Mouse (Mus musculus): Measurements from ENCODE around the gene Apol11b. TPM values are rescaled to one million over a fixed set of nuclear protein-coding genes. Genes with fewer than 3 reads are reported as not detected.

Apol11b gene
- polyA plus RNA-seq (2014; fragmentation: Illumina TruSeq; extraction: RNeasy Lipid Tissue Mini Kit (QIAGEN cat#74804); ENCODE audit: low read depth, low replicate concordance) = not detected

GRCm38 (mm10) chr15:77643176-77643575, at the start of gene Apol11b:
Gene Apol11b (minus strand): TSS chr15:77643286.

GRCm38 (mm10) chr15:77598958-77599357, 44.1 kb downstream of the Apol11b start, which contains the start of gene Gm36245:
Gene Gm36245 (plus strand): TSS chr15:77599258.

GRCm38 (mm10) chr15:77595961-77596360, 47.1 kb downstream of the Apol11b start, which contains the start of gene Apol10b:
Gene Apol10b (minus strand): TSS chr15:77596125.

Other genes starting within 250 kb of the Apol11b start
- gene Apol7a, start 244.2 kb downstream of the Apol11b start, polyA plus RNA-seq (2014; fragmentation: Illumina TruSeq; extraction: RNeasy Lipid Tissue Mini Kit (QIAGEN cat#74804); ENCODE audit: low read depth, low replicate concordance) = 31.7 TPM
- 1.4 TPM for gene Apol9a, start 232.2 kb downstream of the Apol11b start, polyA plus RNA-seq (2014; fragmentation: Illumina TruSeq; extraction: RNeasy Lipid Tissue Mini Kit (QIAGEN cat#74804); ENCODE audit: low read depth, low replicate concordance)
- not detected for gene Apol7b, start 195.8 kb downstream of the Apol11b start, polyA plus RNA-seq (2014; fragmentation: Illumina TruSeq; extraction: RNeasy Lipid Tissue Mini Kit (QIAGEN cat#74804); ENCODE audit: low read depth, low replicate concordance)
- 114 TPM for gene Apol10a, start 166.2 kb downstream of the Apol11b start, polyA plus RNA-seq (2014; fragmentation: Illumina TruSeq; extraction: RNeasy Lipid Tissue Mini Kit (QIAGEN cat#74804); ENCODE audit: low read depth, low replicate concordance)
- 0.32 TPM for gene Apol11a, start 135.0 kb downstream of the Apol11b start, polyA plus RNA-seq (2014; fragmentation: Illumina TruSeq; extraction: RNeasy Lipid Tissue Mini Kit (QIAGEN cat#74804); ENCODE audit: low read depth, low replicate concordance)
- gene Apol7c, start 110.0 kb downstream of the Apol11b start, polyA plus RNA-seq (2014; fragmentation: Illumina TruSeq; extraction: RNeasy Lipid Tissue Mini Kit (QIAGEN cat#74804); ENCODE audit: low read depth, low replicate concordance) = 9.3 TPM
- gene 1700025B11Rik, start 81.4 kb downstream of the Apol11b start, polyA plus RNA-seq (2014; fragmentation: Illumina TruSeq; extraction: RNeasy Lipid Tissue Mini Kit (QIAGEN cat#74804); ENCODE audit: low read depth, low replicate concordance) = not detected
- gene Apol10b, start 47.2 kb downstream of the Apol11b start, polyA plus RNA-seq (2014; fragmentation: Illumina TruSeq; extraction: RNeasy Lipid Tissue Mini Kit (QIAGEN cat#74804); ENCODE audit: low read depth, low replicate concordance) = 1.7 TPM
- gene Gm36245, start 44.0 kb downstream of the Apol11b start, polyA plus RNA-seq (2014; fragmentation: Illumina TruSeq; extraction: RNeasy Lipid Tissue Mini Kit (QIAGEN cat#74804); ENCODE audit: low read depth, low replicate concordance) = not detected
- 3.5 TPM for gene Apol7e, start 55.6 kb upstream of the Apol11b start, polyA plus RNA-seq (2014; fragmentation: Illumina TruSeq; extraction: RNeasy Lipid Tissue Mini Kit (QIAGEN cat#74804); ENCODE audit: low read depth, low replicate concordance)
- 0.38 TPM for gene Apol9b, start 85.8 kb upstream of the Apol11b start, polyA plus RNA-seq (2014; fragmentation: Illumina TruSeq; extraction: RNeasy Lipid Tissue Mini Kit (QIAGEN cat#74804); ENCODE audit: low read depth, low replicate concordance)
- not detected for gene Apol8, start 113.7 kb upstream of the Apol11b start, polyA plus RNA-seq (2014; fragmentation: Illumina TruSeq; extraction: RNeasy Lipid Tissue Mini Kit (QIAGEN cat#74804); ENCODE audit: low read depth, low replicate concordance)
- gene Myh9, start 198.9 kb upstream of the Apol11b start, polyA plus RNA-seq (2014; fragmentation: Illumina TruSeq; extraction: RNeasy Lipid Tissue Mini Kit (QIAGEN cat#74804); ENCODE audit: low read depth, low replicate concordance) = 16.3 TPM

Measured in sigmoid colon, adult 10 weeks (tissue).